Mouse (Mus musculus) heart, embryonic 13.5 days (tissue): ENCODE results near the gene Myl4. TPM values are rescaled to one million over a fixed set of nuclear protein-coding genes. Genes with fewer than 3 reads are reported as not detected.
"Not testable (repeated sequence)": the region's sequence is repeated elsewhere in the genome, so short reads cannot be mapped to it uniquely, and the experiment has no call there.

Experiments used
- ATAC-seq: fragments of 200-750 bp; cut with Nextera tagmentation; 2 replicates; pipeline ENCODE4 v1.8.0; 2017; ENCODE audit warnings: moderate TSS enrichment; ENCODE audit not compliant: insufficient number of reproducible peaks, low FRiP score, low TSS enrichment; ENCODE audit errors: extremely low read depth
- H3K27ac ChIP-seq: fragments of 300-500 bp; sonication (generic); replicated peaks from 2 replicates; pipeline ENCODE4 v1.5.1; 2015; ENCODE audit warnings: moderate library complexity, mild to moderate bottlenecking, inconsistent platforms
- H3K27me3 ChIP-seq: fragments of 300-500 bp; sonication (generic); replicated peaks from 2 replicates; pipeline ENCODE4 v1.6.1; 2015; ENCODE audit warnings: mild to moderate bottlenecking, inconsistent platforms
- H3K36me3 ChIP-seq: fragments of 300-500 bp; sonication (generic); 2 replicates; pipeline ENCODE4 v1.6.1; 2015; ENCODE audit warnings: mild to moderate bottlenecking, inconsistent platforms
- H3K4me1 ChIP-seq: fragments of 300-500 bp; sonication (generic); 2 replicates; pipeline ENCODE4 v1.6.1; 2015; ENCODE audit warnings: inconsistent platforms
- H3K4me2 ChIP-seq: fragments of 300-500 bp; sonication (generic); 2 replicates; pipeline ENCODE4 v1.6.1; 2015; ENCODE audit warnings: inconsistent platforms, mild to moderate bottlenecking, moderate library complexity
- H3K4me3 ChIP-seq: fragments of 300-500 bp; sonication (generic); 2 replicates; pipeline ENCODE4 v1.5.1; 2015; ENCODE audit warnings: moderate library complexity, mild to moderate bottlenecking, inconsistent platforms
- H3K9ac ChIP-seq: fragments of 300-500 bp; sonication (generic); 2 replicates; pipeline ENCODE4 v1.6.1; 2015; ENCODE audit warnings: inconsistent platforms, mild to moderate bottlenecking, moderate library complexity
- H3K9me3 ChIP-seq: fragments of 300-500 bp; sonication (generic); 2 replicates; pipeline ENCODE4 v1.6.1; 2016; ENCODE audit warnings: inconsistent platforms
- whole genome bisulfite sequencing: fragments of 180-500 bp; shearing (Covaris S2); methylation state at CpG from one replicate; pipeline ENCODE4 v1.1.7; 2015; ENCODE audit warnings: mixed read lengths; 5-methylcytosine and 5-hydroxymethylcytosine counted together
- polyA plus RNA-seq: library from polyadenylated mRNA; unstranded; fragments of >200 nt; fragmentation: Nextera tagmentation; extraction: Ambion mirVana; gene quantifications from 2 replicates; pipeline ENCODE4 v1.2.1, GENCODE M21; 2015

Myl4 gene
- 2,381 and 2,697 TPM in 2 replicates for polyA plus RNA-seq

DNA sequence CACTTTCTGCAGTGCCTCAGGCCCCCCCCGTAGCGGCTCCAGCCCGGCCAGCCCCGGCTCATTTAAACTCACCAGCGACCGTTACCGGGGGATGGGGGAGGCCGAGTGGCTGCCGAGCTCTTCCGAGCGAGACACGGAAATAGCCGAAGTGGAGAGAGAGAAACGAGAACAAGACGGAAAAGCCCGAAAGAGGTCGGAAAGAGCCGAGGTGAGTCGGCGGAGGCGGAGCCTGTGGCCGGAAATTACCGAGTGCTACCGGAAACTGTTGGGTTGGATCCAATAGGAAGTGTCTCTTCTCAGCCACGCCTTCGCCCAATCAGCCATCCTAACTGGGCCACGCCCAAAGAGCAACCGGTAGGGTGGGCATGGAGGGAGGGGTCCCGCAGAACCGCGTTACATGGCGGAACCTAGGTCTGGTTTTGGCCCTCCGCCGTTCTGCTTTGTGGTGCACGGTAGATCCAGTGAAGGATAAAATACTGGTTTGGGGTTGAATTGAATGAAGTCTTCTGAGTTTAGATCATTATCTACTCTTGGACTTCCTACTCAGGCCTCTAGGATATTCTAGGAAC is at the start of gene Myl4, which contains the start of gene Cdc27:
Gene Myl4, plus strand, starts transcription at position 258 of the 569 bp plus-strand sequence.
Gene Cdc27, minus strand, starts transcription at position 215 of the 569 bp plus-strand sequence.
- H3K4me3 ChIP-seq: peak within 1 kb of the TSS; percentile 98
- peak; percentile 95 for ATAC-seq

DNA sequence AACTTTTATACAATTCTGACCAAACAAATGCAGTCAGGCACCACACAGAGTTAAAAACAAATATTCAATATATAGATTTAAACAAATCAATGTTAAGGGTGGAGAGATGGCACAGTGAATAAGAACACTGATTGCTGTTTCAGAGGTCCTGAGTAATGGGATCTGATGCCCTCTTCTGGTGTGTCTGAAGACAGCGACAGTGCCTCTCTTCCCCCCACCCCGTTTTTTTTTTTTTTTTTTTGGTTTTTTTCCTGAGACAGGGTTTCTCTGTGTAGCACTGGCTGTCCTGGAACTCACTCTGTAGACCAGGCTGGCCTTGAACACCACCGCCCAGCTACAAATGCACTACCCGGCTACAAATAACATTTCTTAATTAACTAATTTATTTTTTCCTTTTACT is 42.0 kb upstream of the Myl4 start:
- Histone ChIP-seq H3K9ac (no peak overlapping the region), H3K27ac (no peak overlapping the region), H3K36me3 (peaks cover 91% of the 10 kb centered on the region), H3K4me1 (no peaks in the 10 kb centered on the region), H3K27me3 (no peaks in the 10 kb centered on the region), H3K4me3 (no peak overlapping the region), H3K9me3 (no peaks in the 10 kb centered on the region), H3K4me2 (no peak overlapping the region)
- ATAC-seq: no peak
- WGBS: 88% methylated on average over 4 of the region's 4 CpGs

More for the DNA sequence above, at the start of gene Myl4, which contains the start of gene Cdc27:
- H3K27me3 ChIP-seq: no peaks in the 10 kb centered on the region
- H3K9me3 ChIP-seq: no peaks in the 10 kb centered on the region
- peak within 1 kb of the TSS; percentile 86 for H3K4me2 ChIP-seq
- peak within 1 kb of the TSS; percentile 100 for H3K9ac ChIP-seq
- peaks cover 42% of the 10 kb centered on the region for H3K4me1 ChIP-seq
- 0 out of 2 replicates have a peak, but pooled peaks cover 5% of the 10 kb centered on the region for H3K36me3 ChIP-seq
- H3K27ac ChIP-seq: peak within 1 kb of the TSS; percentile 96
- WGBS: under 1% methylated on average over 35 of the region's 35 CpGs

DNA sequence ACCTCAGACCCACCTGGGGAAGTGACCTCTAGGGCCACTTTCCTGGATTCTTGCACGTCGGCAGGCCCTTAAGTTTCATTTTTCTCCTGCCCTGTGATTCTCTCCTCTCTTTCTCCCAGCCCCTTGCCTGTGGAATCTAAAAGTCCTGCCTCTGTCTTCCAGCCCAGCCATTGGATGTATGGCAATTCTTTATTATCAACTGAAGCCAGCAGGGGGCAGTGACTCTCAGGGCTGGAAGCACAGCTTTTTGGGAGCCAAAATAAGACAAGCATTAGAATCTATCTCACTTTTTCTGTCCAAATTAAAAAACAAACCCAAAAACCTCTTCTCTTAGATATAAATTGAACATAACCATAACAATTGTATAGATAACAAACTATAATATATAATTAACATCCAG is 39.9 kb upstream of the Myl4 start:
- Histone ChIP-seq H3K27ac (no peak overlapping the region), H3K4me3 (no peak overlapping the region), H3K4me2 (no peak overlapping the region), H3K9ac (no peak overlapping the region), H3K36me3 (peaks cover 93% of the 10 kb centered on the region), H3K27me3 (no peaks in the 10 kb centered on the region), H3K4me1 (no peaks in the 10 kb centered on the region), H3K9me3 (no peaks in the 10 kb centered on the region)
- WGBS: 76% methylated on average over 2 of the region's 2 CpGs
- no peak for ATAC-seq

DNA sequence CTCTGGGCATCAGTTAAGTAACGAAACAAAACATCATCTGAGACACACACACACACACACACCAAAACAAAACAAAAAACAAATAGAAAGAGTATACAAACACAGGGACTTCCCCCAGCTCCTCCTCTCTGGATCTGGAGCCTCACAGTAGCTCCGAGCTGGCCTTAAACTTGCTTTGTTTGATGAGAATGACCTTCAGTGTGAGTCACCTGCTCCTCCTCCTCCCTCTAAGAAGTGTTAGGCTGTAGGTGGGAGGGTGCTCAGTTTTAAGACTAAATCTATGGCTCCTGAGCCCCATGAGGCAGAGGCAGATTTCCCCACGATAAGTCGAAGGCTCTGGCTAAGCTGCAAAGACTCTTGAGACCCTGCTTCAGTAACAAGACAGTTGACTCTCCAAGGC is 38.0 kb upstream of the Myl4 start:
- H3K27ac ChIP-seq: no peak overlapping the region
- no peak for ATAC-seq
- H3K27me3 ChIP-seq: no peaks in the 10 kb centered on the region
- H3K4me2 ChIP-seq: no peak overlapping the region
- WGBS: 89% methylated on average over 4 of the region's 4 CpGs
- H3K4me1 ChIP-seq: no peaks in the 10 kb centered on the region
- no peak overlapping the region for H3K4me3 ChIP-seq
- H3K9me3 ChIP-seq: no peaks in the 10 kb centered on the region
- no peak overlapping the region for H3K9ac ChIP-seq
- H3K36me3 ChIP-seq: peaks cover 93% of the 10 kb centered on the region

DNA sequence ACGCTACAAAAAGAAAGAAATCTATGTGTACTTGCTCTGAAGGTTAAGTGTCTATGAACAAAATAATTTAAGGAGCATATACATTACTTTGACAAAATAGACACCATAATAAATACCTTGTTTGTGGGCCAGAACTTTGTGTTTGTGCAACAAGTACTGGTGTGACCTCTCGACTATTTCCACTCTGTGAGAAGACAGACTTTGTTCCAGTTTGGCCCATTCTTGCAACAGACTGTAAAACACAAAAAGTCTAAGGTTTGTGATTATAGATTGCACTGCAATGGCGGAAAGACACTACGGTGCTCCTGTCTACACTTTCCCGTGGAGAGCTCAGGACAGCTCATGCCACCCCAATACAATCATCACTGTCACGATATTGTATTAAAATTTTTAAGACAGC is 24.5 kb upstream of the Myl4 start:
- no peak for ATAC-seq
- Histone ChIP-seq H3K9ac (no peak overlapping the region), H3K4me2 (no peak overlapping the region), H3K27ac (no peak overlapping the region), H3K36me3 (peaks cover 95% of the 10 kb centered on the region), H3K9me3 (no peaks in the 10 kb centered on the region), H3K4me1 (no peaks in the 10 kb centered on the region), H3K27me3 (no peaks in the 10 kb centered on the region), H3K4me3 (no peak overlapping the region)
- WGBS: 91% methylated on average over 6 of the region's 6 CpGs

DNA sequence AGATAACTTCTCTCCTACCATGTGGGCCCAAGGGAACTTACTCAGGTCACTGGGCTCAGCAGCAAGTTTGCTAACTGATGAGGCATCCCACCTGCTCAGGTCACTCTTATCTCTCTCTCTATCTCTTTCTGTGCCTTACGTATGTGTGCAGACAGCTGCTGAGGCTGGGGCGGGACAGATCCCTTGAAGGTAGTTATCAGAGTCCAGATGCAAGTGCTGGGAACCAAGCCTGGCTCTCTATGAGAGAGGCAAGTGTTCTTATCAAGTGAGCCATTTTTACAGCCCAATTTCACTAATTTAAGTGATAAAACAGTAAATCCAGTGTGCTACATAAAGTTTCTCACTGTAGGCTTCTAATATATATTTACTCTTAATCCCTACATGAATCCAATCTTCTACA is 13.6 kb upstream of the Myl4 start:
- Histone ChIP-seq H3K4me1 (peaks cover 9% of the 10 kb centered on the region), H3K9me3 (no peaks in the 10 kb centered on the region), H3K4me2 (no peak overlapping the region), H3K27ac (no peak overlapping the region), H3K36me3 (peaks cover 64% of the 10 kb centered on the region), H3K9ac (no peak overlapping the region), H3K27me3 (no peaks in the 10 kb centered on the region), H3K4me3 (no peak overlapping the region)
- no peak for ATAC-seq
- WGBS: 81% methylated on average over 2 of the region's 2 CpGs

DNA sequence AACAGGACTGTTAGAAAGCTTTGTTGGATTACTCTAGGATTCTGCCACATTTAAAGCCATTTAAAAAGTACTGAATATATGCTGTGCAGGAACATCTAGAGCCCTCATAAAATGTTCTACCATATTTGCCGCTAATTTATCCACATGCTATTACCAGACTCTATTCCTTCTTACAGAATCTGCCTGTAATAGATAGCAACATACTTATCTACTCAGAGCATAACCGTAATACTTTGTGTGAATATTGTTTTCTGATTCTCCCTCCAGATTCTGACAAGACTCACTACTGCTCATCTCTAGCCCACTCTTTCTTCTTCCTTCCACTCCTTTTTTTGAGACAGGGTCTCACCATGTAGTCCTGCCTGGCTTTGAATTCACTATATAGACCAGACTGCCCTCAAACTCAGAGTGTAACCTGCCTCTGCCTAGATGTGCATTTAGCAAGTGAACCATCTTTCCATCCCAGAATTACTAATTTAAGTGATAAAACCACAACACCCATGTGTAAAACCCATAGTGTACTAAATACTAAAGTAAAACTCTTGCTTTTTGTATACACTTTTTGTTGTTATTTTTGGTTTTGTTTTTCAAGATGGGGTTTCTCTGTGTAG is 12.4 kb upstream of the Myl4 start:
- peaks cover 11% of the 10 kb centered on the region for H3K4me1 ChIP-seq
- 93% methylated on average over 2 of the region's 2 CpGs for WGBS
- H3K27ac ChIP-seq: no peak overlapping the region
- no peak for ATAC-seq
- H3K4me3 ChIP-seq: no peak overlapping the region
- no peak overlapping the region for H3K4me2 ChIP-seq
- H3K9me3 ChIP-seq: no peaks in the 10 kb centered on the region
- no peaks in the 10 kb centered on the region for H3K27me3 ChIP-seq
- peaks cover 56% of the 10 kb centered on the region for H3K36me3 ChIP-seq
- H3K9ac ChIP-seq: no peak overlapping the region

DNA sequence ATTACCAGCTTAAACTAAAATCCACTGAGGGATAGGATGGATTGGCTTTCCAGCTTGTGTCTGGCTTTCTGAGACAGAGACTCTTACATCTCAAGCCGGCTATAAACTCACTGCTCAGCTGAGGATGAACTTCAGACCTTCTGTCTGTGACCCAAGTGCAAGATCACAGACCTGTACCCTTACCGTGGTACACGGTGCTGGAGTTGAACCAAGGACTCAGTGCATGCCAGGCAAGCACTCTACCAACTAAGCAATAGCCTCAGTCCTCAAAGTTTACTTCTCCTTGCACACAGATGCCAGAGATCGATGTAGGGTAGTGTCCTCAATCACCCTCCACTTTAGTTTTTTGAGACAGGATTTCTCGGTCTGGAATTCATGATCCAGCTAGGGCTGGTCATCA is 10.7 kb upstream of the Myl4 start:
- no peak overlapping the region for H3K4me3 ChIP-seq
- no peak for ATAC-seq
- no peak overlapping the region for H3K4me2 ChIP-seq
- peaks cover 17% of the 10 kb centered on the region for H3K4me1 ChIP-seq
- no peak overlapping the region for H3K9ac ChIP-seq
- no peaks in the 10 kb centered on the region for H3K9me3 ChIP-seq
- peaks cover 48% of the 10 kb centered on the region for H3K36me3 ChIP-seq
- WGBS: 93% methylated on average over 5 of the region's 5 CpGs
- no peak overlapping the region for H3K27ac ChIP-seq
- H3K27me3 ChIP-seq: no peaks in the 10 kb centered on the region

DNA sequence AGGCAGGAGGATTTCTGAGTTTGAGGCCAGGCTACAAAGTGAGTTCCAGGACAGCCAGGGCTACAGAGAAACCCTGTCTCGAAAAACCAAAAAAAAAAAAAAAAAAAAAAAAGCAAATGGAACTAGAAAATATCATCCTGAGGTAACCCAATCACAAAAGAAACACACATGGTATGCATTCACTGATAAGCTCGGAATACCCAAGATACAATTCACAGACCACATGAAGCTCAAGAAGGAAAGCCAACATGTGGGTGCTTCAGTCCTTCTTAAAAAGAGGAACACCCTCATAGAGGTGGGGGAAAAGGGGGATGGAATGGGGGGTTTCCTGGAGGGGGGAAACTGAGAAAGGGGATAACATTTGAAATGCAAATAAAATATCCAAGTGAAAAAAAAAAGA is 7.1 kb upstream of the Myl4 start:
- H3K9ac ChIP-seq, ATAC-seq, H3K27ac ChIP-seq, H3K27me3 ChIP-seq, H3K9me3 ChIP-seq, H3K4me2 ChIP-seq, H3K4me3 ChIP-seq: not testable (repeated sequence)
- peaks cover 48% of the 10 kb centered on the region for H3K4me1 ChIP-seq
- peaks cover 47% of the 10 kb centered on the region for H3K36me3 ChIP-seq
- 61% methylated on average over 1 of the region's 2 CpGs for WGBS

DNA sequence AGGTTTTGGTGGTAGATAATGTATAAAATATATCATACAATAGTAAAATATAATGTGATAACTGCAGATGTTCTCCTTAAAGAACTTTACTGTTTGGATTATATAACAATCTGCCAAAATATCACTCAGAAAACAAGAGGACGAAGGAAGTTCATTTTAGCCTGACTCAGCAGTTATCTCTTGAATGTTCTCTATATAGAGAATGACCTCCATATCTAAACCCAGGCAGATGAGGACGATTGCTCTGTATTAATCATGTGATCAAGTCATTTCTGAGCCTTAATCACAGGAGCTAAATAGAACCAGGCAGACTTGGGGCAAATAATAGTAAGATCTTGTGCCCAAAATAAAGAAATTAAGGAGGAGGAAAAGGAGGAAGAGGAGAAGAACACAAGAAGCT is 6.0 kb upstream of the Myl4 start:
- no peak overlapping the region for H3K4me3 ChIP-seq
- ATAC-seq: no peak
- 0 out of 2 replicates have a peak overlapping the region, but pooled peaks have one; percentile 21 for H3K27ac ChIP-seq
- no peak overlapping the region for H3K9ac ChIP-seq
- peaks cover 56% of the 10 kb centered on the region for H3K4me1 ChIP-seq
- no peak overlapping the region for H3K4me2 ChIP-seq
- no peaks in the 10 kb centered on the region for H3K9me3 ChIP-seq
- H3K36me3 ChIP-seq: peaks cover 41% of the 10 kb centered on the region
- H3K27me3 ChIP-seq: no peaks in the 10 kb centered on the region
- 51% methylated on average over 2 of the region's 2 CpGs for WGBS

DNA sequence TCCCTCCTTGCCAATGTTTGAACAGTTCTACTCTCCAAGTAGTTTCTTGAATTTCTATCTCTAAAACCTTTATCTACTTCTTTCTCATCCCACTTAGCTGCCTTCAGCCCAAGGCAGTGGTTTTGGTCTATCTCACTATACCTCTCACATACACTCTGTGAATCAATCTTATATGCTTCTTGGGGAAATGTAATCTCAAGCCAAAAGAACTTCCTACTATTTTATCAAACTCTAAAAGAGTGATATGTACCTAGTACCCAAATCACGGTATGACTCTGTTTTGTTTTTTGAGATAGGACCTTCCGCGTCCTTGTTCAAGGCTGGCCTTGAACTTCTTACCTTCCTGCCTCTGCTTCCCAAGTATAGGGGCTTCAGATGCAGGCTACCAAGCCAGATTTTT is 3.0 kb upstream of the Myl4 start:
- no peak overlapping the region for H3K4me3 ChIP-seq
- no peak overlapping the region for H3K27ac ChIP-seq
- no peaks in the 10 kb centered on the region for H3K9me3 ChIP-seq
- H3K9ac ChIP-seq: no peak overlapping the region
- 76% methylated on average over 3 of the region's 3 CpGs for WGBS
- H3K27me3 ChIP-seq: no peaks in the 10 kb centered on the region
- H3K4me1 ChIP-seq: peaks cover 55% of the 10 kb centered on the region
- peaks cover 26% of the 10 kb centered on the region for H3K36me3 ChIP-seq
- 0 out of 2 replicates have a peak overlapping the region, but pooled peaks have one; percentile 86 for H3K4me2 ChIP-seq
- no peak for ATAC-seq
